Mouse (Mus musculus) inflammation-experienced regulatory T-cells, adult 6 months (primary cell): ENCODE data around the gene Atp13a2. TPM values are rescaled to one million over a fixed set of nuclear protein-coding genes. Genes with fewer than 3 reads are reported as not detected.

Source experiments
- ATAC-seq: one replicate; pipeline ENCODE4 v1.8.0; 2017
- polyA plus RNA-seq, 3 experiments: library from polyadenylated mRNA; unstranded; fragments of 100-300 nt; shearing (Covaris generic); gene quantifications; one replicate each; pipeline ENCODE4 v1.2.1; 2017

The Atp13a2 gene
- polyA plus RNA-seq, 3 experiments from 2014 or later, result 3.1 to 5.9 (median 5.6) TPM

DNA sequence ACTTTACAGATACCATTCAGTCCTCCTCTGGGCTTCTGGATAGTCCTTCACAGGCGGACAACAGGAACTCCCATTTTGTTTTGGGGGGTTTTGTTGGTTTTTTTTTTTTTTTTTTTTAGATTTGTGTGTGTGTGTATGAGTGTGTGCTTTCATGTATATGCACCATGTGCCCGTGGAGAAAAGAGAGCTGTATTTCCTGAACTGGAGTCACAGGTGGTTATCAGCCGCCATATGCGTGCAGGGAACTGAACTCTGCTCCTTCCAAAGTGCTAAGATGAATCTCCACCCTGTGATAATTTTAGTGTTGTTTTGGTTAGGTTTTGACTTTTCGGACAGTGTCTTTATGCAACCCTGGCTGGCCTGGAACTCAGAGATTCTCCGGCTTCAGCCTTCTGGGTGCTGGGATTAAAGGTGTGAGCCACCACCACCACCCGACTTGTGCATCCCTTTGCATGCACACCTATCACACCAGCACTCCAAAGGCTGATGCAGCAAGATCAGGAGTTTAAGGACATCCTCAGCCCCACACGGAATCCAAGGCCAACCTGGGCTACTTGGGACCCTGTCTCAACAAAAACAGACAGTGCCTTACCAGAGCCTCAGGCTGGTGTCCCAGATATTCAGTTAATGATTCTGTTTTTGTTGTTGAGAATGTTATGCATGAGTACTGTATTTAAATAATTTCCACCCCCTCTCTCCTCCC is 24.3 kb upstream of the Atp13a2 start:
- ATAC-seq, result no peak

DNA sequence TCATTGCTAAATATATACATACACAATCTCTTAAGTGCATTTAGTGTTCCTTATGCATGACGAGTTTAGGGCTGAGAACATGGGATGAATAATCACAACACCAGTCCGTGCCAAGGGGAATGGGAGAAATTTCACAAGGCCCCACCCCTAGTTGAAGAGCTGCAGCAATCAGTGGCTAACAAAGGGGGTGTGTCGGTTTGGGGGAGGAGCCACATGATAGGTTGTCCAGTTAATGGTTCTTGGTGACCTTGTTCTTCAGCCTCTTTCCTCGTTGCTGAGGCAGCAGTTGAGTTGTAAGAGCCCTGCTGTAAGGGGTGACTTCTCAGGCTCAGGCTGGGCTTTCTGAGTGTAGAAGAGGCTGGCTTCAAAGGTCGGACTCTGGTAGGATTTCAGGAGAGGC is 23.7 kb upstream of the Atp13a2 start:
- ATAC-seq, result no peak

DNA sequence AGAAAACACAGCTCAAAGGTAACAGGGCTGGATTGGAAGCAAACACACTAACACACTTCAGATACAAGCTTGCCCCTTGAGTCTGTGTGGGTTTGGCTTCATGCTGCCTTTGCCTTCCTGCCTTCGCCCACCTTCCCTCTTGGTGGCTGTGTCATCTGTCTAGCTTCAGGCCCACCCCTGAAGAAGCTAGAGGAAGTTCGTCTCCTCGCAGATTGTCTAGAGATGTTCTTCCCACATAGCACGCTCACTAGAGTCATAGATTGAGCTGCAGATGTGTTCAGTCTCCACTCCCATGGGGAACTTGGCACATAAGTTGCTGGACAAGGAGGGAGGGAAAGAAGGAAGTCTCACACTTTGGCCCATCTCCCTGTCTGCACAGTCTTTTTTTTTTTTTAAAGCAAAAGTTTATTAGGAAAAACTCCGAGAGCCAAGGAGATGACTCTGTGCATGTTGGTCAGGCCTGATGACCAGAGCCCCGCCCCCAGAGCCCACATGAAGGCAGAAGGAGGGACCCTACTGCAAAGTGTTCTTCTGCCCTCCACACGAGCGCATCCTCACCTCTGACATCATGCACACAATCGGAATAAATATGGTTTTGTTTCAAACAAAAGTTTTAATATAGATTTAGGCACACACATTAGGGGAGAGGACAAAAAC is 22.6 kb upstream of the Atp13a2 start:
- no peak for ATAC-seq

DNA sequence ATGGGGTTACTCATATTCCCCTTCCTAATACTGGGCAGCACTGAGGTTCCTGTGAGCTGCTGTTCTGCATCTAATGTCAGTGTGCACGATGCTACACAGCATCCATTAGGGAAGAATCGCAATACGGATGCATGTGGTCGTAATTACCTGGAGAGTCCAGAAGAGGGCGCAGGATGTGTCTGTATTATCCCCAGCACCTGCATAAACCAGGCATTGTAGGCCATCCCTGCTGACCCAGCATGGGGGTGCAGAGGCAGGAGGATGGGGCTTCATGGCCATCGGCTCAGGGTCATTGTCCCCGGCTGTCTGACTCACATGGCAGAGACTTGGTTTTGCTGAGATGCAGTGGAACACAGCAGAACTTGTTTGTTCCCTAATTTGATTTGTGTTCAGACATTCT is 22.1 kb upstream of the Atp13a2 start:
- ATAC-seq, result peak; percentile 37

DNA sequence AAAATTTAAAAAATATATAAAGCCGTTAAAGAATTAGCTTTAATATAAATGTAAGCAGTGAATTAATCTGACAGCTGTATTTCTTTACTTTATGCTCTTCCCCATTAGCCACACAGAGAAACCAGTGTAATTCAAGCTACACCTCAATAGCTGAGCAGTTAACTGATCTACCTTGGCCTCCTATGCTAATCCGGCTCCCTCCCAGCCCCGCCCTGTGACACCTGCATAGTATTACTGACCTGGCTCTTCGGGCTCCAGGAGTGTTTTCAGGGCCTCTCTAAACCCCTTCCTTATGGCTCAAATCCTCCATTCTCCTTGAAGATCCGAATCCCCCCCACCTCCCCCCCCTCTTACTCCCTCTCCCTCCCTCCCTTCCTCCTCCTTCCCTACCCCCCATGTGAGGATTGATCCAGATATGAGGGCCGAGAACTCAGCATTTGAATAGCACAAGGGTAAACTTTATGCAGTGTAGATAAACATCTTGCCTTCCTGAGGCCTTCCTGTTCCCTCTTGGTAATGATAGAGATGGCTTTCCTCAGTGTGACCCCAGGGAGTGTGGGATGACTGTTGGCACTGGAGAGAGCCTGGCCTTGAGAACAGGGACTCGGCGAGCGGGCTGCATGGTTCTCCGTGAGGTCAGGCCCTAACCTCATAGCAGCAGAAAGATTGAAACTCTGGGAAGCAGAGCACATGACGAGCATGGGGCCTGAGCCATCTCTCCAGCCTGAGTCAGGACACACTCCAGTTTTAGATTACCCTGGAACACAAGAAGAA is 19.1 kb upstream of the Atp13a2 start:
- ATAC-seq, result no peak

DNA sequence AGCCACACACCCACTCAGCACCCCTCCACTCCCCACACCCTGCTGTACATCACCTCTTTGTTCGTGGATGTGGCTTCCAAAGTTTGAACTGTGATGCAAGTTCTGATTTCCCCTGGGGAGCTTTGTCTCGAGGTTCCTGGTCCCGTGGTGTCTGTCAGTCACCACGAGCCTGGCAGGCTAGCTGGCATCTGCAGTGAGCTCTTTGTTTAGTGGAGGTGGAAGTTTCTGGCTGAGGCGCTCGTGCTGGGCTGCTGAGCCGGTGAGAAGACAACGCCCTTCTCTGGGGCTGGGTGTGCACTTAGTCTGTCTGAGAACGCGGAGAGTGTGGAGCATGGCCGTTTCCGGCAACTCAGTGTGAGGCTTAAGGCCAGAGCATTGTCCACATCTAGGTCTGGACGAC is 15.0 kb upstream of the Atp13a2 start:
- ATAC-seq, result no peak

DNA sequence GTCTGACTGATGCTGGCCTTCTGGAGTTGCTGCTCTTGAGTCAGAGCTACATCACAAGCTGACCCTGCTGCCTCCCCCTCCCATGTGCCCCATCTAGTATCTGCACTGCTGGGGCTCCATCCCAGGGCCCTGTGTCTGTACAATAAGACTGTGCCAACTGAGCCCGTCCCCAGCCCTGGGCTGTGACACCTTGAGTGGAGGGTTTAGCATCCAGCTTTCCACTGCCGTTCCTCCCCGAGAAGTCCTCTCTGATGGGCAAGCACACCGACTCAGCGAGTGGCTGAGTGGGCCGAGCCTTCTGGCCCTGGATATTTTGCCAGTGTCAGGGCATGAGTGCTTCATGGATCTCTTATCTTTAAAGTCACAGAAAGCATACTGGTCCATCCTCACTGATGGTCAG is 12.3 kb upstream of the Atp13a2 start:
- no peak for ATAC-seq

DNA sequence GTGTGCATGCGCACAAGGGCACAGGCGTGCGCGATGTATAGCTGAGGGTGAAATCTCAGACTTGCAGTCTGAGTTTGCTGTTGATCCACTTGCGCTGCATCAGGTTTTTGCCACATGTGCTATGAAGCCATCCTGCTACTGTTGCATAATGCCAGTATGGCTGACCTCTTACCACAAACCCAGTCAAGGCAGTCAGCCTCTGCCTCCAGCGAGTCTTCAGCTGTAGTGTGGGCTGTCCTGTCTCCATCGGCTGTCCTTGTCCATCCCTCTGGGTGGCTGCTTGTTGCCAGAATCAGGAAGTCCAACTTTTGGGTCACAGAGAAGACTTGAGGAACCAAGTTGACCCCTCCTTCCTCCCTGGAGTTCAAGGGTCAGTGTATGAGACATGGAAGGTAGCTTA is 11.3 kb upstream of the Atp13a2 start:
- ATAC-seq, result no peak

DNA sequence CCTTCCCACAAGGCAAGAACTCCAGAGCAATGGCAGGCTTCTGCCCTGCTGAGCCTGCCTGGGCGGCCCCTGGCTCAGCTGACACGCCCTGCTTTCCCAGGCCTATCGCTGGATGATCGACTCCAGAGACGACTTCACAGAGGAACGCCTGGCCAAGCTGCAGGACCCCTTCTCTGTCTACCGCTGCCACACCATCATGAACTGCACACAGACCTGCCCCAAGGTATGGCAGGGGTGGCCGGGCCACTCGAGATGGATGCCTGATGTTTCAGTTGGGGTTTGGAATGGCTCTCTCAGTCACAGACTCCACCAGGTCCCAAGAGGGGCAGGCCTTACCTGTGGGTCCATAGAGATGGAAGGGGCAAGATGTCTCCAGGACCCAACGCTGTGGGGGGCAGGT is 9.4 kb upstream of the Atp13a2 start:
- ATAC-seq, result no peak

DNA sequence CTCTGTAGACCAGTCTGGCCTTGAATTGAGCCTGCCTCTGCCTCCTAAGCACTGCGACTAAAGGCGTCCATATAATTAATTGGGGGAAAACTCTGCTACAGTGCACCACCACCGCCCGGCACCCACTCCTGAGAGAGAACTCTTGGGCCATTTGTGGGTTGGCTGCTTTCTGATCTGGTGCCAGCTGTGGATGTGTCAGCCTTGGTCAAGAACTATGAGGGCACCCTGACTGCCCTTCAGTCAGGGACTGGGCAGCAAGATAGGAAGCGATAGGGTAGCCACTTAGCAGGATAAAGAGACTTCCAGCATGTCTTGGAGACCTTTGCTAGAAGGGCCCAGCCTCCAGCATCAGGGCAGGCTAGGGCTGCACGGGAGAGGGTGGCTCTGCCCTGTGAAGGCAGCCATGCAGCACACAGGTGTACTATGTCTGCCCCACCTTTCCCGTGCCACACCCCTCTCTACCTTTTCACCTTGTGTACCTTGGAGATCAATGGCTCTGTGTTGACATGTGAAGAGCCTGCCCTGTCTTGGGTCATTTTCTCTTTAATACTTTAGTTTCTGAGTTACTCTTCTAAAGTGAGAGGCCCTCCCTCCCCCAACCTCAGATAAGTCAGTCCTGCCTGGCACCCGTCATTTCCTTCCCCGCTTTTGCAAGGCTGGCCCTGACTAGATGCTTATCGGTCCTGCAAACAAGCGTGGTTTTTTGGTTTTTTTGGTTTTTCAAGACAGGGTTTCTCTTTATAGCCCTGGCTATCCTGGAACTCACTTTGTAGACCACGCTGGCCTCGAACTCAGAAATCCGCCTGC is 8.6 kb upstream of the Atp13a2 start:
- no peak for ATAC-seq

DNA sequence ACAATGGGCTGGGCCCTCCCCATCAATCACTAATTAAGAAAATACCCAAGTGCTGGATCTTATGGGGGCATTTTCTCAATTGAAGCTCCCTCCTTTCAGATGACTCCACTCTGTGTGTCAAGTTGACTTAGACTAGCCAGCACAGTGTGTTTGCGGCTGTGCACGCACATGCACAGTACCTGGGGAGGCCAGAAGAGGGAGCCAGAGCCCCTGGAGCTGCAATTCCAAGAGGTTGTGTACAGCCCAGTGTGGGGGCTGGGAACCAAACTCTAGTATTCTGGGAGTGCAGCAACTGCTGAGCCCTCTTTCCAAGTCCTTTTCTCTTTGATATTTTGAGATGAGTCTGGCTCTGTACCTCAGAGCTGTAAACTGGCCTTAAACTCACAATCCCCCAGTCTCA is 5.1 kb upstream of the Atp13a2 start:
- ATAC-seq, result no peak

DNA sequence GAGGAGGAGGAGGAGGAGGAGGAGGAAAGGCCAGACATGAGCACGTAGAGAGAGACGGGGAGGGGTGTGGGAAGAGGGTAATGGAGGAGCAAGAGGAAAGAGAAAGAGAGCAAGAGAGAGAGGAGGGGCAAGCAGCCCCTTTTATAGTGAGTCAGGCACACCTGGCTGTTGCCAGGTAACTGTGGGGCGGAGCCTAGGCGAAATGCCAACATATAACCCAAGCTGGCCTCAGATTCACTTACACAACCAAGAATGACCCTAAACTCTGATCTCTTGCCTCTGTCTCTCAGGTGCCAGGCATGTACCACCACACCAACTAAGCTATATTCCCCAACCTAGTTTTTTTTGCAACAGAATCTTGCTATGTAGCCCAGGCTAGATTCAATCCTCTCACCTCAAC is 3.9 kb upstream of the Atp13a2 start:
- no peak for ATAC-seq

DNA sequence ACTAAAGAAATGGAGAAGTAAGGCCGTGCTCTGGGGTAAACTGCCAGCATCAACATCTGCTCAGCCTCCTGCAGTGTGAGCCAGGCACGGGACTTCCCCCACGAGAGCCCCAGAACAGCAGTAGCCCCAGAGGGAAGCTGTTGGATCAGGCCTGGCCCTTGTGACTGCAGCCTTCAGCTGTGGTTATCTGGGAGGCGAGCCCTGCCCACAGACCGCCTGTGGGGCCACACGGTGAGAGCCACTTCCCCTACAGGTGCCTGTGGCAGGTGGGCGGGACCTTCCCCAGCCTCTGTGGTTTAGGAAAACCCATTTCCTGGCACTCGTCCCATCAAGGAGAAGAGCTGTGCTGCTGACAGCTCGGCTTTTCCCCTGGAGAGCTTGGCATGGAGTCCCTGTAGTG is 3.2 kb upstream of the Atp13a2 start:
- peak; percentile 63 for ATAC-seq

DNA sequence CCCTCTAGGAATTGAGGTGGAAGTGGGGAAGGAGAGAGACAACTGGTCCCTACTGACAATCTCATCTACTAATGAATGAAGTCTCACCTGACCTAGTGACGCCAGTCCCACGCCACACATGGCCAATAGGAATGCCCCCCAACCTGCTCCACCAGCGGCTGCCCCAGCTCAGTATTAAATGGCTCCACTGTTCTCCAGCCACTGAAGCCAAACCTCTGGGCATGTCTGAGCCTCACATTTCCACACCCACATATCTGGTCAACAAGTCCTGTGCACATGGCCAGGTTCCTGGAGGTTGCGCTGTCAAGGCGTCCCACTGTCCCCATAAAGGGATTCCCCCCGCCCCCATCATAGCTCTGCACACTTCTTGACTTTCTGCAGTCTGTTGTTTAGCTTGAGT is 2.1 kb upstream of the Atp13a2 start:
- no peak for ATAC-seq

DNA sequence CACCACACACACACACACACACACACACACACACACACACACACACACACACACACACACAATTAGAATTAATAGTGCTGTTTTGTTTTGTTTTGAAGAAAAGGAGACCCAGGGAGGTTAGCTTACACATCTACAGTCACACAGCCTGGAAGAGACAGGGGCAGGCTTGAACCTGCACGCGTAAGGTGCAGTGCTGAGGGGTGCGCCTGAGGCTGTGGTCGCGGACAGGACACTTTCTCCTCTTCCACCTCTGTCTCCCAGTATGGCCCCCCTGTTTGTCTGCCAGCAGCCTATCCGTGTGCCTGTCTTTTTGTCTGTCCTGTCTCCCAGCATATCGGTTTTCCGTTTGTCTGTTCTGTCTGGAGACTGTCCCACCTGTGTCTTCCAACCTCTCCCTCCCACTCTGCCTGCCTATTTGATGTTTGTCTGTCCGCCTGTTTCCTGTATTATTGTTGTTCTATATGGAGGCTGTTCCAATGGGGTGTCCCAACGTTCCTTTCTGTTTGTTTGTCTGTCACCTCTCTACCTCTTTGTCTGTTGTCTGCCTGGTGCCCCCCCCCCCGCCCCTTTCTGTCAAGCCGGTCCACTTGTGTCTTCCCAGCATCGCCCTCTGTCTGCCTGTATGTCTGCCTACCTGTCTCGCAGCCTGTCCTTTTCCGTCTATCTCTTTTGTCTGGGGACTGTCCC is 506 bp upstream of the Atp13a2 start:
- peak; percentile 23 for ATAC-seq

DNA sequence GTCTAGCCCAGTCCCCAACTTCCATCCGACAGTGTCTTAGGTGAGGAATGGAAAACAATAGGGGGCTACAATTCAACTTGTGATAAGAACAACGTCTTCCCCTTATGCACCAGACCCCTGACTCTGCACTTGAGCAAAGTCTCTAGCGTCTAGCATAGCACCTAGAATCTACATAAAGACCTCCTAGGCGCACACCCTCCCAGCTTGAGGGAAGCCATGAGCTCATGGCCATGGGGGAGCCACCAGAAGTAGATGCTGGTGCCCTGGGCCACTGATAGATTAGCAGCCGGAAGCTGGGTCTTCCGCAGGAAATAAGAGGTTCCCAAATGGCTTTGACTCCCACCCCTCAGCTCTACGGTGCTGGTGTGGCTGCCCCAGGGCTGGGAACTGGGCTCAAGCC is 803 bp downstream of the Atp13a2 start:
- peak; percentile 33 for ATAC-seq

DNA sequence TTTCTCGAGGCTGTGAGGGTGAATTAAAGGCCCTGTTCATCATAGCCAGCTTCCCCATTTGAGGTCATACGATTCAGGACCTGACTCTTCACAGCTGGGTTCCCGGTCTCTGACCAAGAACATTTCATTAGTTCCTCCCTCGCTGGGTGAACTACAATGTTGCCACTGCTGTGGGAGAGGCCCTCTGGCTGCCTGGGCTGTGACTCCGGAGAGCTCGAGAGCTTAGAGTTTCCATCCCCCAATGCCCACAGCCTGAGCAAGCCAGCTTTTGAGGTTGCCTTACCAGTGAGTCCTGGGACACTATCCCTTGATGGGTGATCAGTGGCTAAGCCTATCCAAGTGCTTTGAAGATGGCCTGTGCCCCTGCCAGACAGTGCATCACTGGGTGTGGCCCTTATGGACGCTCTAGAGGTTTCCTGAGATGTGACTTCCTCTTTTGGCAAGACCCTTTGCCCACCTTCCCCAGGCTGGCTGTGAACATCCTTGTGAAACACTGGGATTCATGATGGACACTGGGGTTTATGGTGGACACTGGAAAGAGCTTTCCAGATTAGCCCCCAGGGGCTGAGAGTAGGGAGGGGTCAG is 2.1 kb downstream of the Atp13a2 start:
- ATAC-seq, result no peak

DNA sequence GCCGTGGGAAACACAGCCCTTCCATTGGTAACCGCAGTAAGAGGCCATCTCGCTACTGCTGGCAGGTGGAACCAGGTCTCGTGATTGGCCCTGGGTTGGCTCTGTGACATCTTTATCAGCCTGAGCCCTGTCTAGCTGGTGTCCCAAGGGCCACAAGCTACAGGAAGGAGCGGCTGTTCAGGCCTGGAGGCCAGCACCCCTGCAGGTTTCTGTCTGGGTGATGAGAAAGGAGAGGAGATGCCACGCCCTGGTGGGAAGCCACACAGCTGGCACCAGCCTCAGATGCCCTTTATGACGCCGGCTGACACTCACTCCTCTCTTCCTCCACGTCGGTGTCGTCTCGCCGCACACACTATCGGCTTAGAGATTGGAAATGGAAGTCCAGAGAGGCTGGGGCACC is 2.8 kb downstream of the Atp13a2 start:
- no peak for ATAC-seq

DNA sequence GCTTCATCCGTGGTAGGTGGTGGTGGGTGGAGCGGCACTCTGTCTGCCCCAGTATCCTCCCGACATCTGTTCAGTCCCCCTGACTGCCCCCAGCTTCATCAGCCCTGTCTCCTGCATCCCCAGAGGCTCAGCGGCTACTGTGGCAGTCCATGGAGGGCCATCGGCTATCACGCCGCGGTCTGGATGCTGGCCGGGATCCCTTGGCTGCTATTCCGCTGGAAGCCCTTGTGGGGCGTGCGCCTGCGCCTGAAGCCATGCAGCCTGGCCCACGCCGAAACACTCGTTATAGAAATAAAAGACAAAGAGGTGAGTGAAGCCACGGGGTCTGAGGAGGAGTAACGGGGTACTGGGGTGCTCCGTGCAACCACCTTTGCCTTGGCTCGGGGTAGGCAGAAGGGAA is 5.5 kb downstream of the Atp13a2 start:
- no peak for ATAC-seq

DNA sequence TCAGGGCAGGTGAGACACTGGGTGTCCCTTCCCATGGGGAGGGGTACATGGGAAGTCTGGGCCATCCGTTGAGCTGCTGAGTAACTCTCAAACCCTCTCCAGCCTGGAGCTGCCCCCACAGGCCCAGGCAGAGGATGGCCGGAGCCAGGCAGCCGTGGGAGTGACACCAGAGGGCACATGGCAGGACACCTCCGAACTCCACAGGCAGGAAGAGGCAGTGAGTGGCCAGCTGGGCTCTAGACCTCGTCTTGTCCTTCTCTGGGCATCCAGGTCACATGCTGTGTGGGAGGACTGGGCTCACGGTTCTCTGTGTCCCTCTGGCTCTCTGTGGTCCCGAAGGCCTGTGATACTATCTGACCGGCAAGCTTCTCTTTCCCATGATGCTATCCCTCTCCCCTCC is 7.2 kb downstream of the Atp13a2 start:
- no peak for ATAC-seq

DNA sequence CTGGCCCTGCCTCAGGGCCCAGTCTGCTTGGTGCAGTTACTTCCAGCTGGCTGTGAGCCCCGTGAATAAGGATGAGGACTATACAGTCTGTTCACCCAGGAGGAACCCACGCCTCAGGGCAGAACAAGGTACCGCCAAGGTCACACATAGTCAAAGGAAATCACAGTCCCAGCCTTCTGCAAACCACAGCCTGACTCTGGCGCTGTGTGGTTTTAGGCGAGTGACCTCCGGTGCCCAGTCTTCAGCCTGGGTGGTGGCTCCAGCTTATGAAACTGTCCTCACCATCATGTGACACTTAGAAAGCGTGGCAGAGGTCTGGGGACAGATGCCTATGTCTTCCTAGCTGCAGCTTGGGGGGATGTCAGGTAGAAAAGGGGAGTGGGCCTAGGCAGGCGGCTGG is 9.1 kb downstream of the Atp13a2 start:
- ATAC-seq, result no peak

DNA sequence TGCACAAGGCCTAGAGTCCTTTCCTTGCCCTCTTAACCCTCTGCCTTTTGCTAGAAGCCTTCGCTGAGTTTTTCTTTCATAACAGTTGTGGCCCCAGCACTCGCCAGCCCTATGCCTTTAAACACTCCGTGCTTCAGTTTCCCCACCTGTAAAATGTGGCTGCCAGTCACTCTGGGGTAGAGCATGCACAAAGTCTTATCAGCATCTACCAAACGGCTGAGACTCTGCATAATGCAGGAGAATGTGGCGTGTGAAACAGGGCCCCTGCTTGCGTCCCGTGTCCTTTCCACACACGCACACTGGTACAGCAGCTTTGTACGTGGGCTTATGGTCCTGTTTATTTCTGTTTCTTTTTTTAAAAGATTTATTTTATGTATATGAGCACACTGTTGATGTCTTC is 10.1 kb downstream of the Atp13a2 start:
- ATAC-seq, result no peak
